Mouse (Mus musculus) lung, postnatal 0 days (tissue): ENCODE results near the gene Rab15. TPM values are rescaled to one million over a fixed set of nuclear protein-coding genes. Genes with fewer than 3 reads are reported as not detected.
"Not testable (repeated sequence)": the region's sequence is repeated elsewhere in the genome, so short reads cannot be mapped to it uniquely, and the experiment has no call there.

Experiments
- ATAC-seq: fragments of 200-750 bp; cut with Nextera tagmentation; 2 replicates; pipeline ENCODE4 v1.8.0; 2017; ENCODE audit warnings: moderate library complexity
- DNase-seq: peaks from one replicate; pipeline ENCODE4 v3.0.0-alpha.2; 2016; ENCODE audit warnings: low spot score
- H3K27ac ChIP-seq: fragments of 300-500 bp; sonication (generic); 2 replicates; pipeline ENCODE4 v1.5.1; 2014; ENCODE audit warnings: antibody characterized with exemption, mild to moderate bottlenecking, low read length, mixed read lengths
- H3K27me3 ChIP-seq: fragments of 300-500 bp; sonication (generic); replicated peaks from 2 replicates; pipeline ENCODE4 v1.6.1; 2014; ENCODE audit warnings: low read length, mixed read lengths; ENCODE audit not compliant: insufficient read depth
- H3K36me3 ChIP-seq: fragments of 300-500 bp; sonication (generic); 2 replicates; pipeline ENCODE4 v1.6.1; 2014; ENCODE audit warnings: low read length, mixed read lengths; ENCODE audit not compliant: insufficient read depth
- H3K4me1 ChIP-seq: fragments of 300-500 bp; sonication (generic); 2 replicates; pipeline ENCODE4 v1.6.1; 2014; ENCODE audit warnings: antibody characterized with exemption, low read depth, low read length, mixed read lengths; ENCODE audit not compliant: insufficient read depth
- H3K4me2 ChIP-seq: fragments of 300-500 bp; sonication (generic); replicated peaks from 2 replicates; pipeline ENCODE4 v1.6.1; 2014; ENCODE audit warnings: low read depth, mild to moderate bottlenecking, low read length, moderate library complexity, mixed read lengths
- H3K4me3 ChIP-seq: fragments of 300-500 bp; sonication (generic); 2 replicates; pipeline ENCODE4 v1.5.1; 2014; ENCODE audit warnings: low read depth, low read length
- H3K9ac ChIP-seq: fragments of 300-500 bp; sonication (generic); replicated peaks from 2 replicates; pipeline ENCODE4 v1.6.1; 2014; ENCODE audit warnings: low read depth, mild to moderate bottlenecking
- H3K9me3 ChIP-seq: fragments of 300-500 bp; sonication (generic); 2 replicates; pipeline ENCODE4 v1.6.1; 2016; ENCODE audit warnings: low read length, mixed read lengths
- CTCF ChIP-seq: IDR thresholded peaks from 2 replicates; pipeline ENCODE4 v1.5.1; 2016; ENCODE audit warnings: antibody characterized with exemption, mild to moderate bottlenecking
- EP300 ChIP-seq: IDR thresholded peaks from 2 replicates; pipeline ENCODE4 v1.6.1; 2016; ENCODE audit warnings: antibody characterized with exemption, mild to moderate bottlenecking, control low read depth
- WGBS: fragments of 180-500 bp; shearing (Covaris S2); extraction: QIAGEN DNeasy Blood & Tissue Kit; methylation state at CpG from one replicate; pipeline ENCODE4 v1.1.7; 2014; 5-methylcytosine and 5-hydroxymethylcytosine counted together
- polyA plus RNA-seq: library from polyadenylated mRNA; unstranded; fragments of >200 nt; fragmentation: Nextera tagmentation; extraction: Ambion mirVana; gene quantifications from 2 replicates; pipeline ENCODE4 v1.2.1, GENCODE M21; 2015

Gene Rab15
- polyA plus RNA-seq: 20.7 and 22.6 TPM in 2 replicates

DNA sequence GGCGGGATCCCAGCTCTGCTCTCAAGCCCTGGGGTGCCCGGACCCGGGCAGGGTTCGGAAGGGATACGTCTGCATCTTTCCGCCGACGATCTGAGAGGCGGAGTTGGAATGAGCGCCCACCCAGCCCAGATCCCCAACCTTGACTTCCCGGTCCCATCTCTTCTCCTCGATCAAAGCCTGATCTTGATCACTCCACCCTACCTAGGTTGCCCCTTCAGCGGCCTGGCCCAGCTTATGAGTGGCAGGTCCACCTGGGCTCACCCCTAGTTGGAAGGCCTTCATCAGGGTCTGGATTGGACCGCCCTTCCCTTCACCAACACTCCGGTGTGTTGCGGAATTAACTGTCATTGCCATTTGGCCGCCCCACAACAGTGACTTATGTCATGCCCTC lies at the start of gene Rab15:
Gene Rab15, minus strand, starts transcription at position 258 of the 391 bp plus-strand sequence.
- no peaks in the 10 kb centered on the region for H3K9me3 ChIP-seq
- 5% methylated on average over 15 of the region's 17 CpGs for WGBS
- 0 out of 2 replicates have a peak, but pooled peaks cover 8% of the 10 kb centered on the region for H3K27me3 ChIP-seq
- H3K4me1 ChIP-seq: peaks cover 15% of the 10 kb centered on the region; the same call in 1 of the 2 replicates
- no peak for TF ChIP-seq CTCF
- no peak for TF ChIP-seq EP300
- peak; percentile 21 for DNase-seq
- H3K9ac ChIP-seq: peak within 1 kb of the TSS; percentile 55
- H3K36me3 ChIP-seq: no peaks in the 10 kb centered on the region
- no peak for ATAC-seq
- peak within 1 kb of the TSS; percentile 54; the same call in 1 of the 2 replicates for H3K27ac ChIP-seq
- H3K4me2 ChIP-seq: peak within 1 kb of the TSS; percentile 98
- H3K4me3 ChIP-seq: peak within 1 kb of the TSS; percentile 66

DNA sequence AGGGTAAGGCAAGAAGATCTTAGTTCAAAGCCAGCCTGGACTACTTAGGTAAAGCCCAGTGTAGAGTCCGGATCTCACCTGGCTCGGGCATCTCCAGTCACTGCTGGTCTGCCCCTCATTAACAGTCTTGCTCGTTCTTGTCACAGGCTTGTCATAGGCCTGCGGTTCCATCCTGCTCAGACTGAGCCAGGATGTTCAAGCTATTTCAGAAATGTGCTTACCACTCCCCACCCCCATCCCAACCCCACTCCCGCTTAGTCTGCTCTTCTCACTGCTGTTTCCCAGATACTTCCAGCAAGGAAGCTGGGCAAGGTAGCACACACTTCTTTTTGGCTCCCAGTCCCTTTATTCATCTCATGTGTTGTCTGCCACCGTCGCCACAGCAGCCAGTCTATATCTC lies 46.9 kb upstream of the Rab15 start:
- Histone ChIP-seq H3K4me3 (no peak overlapping the region), H3K36me3 (no peaks in the 10 kb centered on the region), H3K4me2 (no peak overlapping the region), H3K27me3 (no peaks in the 10 kb centered on the region), H3K9me3 (no peaks in the 10 kb centered on the region), H3K27ac (no peak overlapping the region), H3K9ac (no peak overlapping the region), H3K4me1 (no peaks in the 10 kb centered on the region)
- ATAC-seq: no peak
- WGBS: 80% methylated on average over 7 of the region's 7 CpGs
- TF ChIP-seq EP300 (no peak), CTCF (no peak)
- no peak for DNase-seq

DNA sequence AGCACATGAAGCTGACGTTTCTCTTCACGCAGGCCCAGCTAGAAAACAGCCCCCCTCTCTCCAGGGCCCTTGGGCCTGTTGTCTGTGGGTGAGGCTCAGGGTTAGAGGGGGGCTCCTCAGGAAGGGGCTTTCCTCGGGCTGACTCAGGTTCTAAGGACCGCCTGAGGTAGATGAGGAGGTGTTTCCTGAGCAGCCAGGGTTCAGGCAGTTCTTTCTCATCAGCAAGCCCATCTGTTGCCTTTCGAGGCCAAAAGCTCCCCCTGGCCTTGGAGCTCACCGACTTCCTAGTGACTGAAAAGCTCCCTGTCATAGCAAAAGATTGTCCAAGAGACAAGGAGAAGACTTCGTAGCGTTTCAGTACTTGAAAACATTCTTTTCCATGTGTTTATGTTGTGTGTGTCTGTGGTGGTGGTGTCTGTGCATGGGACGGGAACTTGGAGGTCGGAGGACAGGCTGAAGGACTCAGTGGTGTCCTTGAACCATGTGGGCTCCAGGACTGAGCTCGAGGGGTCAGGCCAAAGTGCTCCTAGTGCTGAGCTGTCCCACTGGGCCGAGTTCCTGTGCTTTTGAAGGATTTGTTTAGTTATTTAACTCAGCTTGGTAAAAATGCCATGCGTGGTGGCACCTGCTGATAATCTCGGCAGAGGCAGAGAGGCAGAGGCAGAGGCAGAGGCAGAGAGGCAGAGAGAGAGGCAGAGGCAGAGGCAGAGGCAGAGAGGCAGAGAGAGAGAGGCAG lies 45.9 kb upstream of the Rab15 start:
- no peaks in the 10 kb centered on the region for H3K4me1 ChIP-seq
- H3K36me3 ChIP-seq: no peaks in the 10 kb centered on the region
- no peaks in the 10 kb centered on the region for H3K27me3 ChIP-seq
- no peak for TF ChIP-seq CTCF
- TF ChIP-seq EP300: no peak
- H3K4me2 ChIP-seq: no peak overlapping the region
- H3K27ac ChIP-seq: peak overlapping the region; percentile 79; the same call in 1 of the 2 replicates
- 63% methylated on average over 14 of the region's 14 CpGs for WGBS
- ATAC-seq (no peak), DNase-seq (no peak)
- no peak overlapping the region for H3K9ac ChIP-seq
- H3K4me3 ChIP-seq: no peak overlapping the region
- no peaks in the 10 kb centered on the region for H3K9me3 ChIP-seq

DNA sequence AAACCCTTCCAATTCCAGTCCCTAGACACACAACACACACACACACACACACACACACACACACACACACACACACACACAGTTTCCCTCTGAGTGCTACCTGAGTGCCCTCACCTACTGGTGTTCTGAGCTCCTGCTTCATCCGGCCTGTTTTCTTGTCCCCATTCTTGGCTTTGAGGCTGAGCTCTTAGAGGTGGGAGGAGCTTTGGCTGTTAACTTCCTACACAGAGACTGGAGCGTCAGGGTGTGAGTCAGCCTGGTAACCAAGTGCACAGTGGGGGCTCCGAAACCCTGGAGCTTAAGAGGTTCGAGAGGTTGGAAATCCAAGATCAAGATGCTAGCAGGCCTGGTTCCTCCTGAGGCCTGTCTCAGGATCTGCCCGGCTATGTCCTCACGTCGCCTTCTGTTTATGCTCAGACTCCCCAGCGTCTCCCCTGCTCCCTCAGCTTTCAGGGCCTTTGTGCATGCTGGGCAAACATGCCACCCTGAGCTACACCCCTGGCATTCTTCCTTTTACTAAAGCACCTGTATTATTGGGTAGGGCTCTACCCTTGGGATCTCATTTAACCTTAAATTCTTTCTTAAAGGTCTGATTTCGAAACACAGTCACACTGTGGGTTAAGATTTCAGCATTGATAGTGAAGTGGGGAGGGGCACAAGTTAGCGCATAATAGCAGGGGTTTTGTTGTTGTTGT lies 45.0 kb upstream of the Rab15 start:
- Histone ChIP-seq H3K4me3 (no peak overlapping the region), H3K27ac (peak overlapping the region; percentile 79), H3K27me3 (no peaks in the 10 kb centered on the region), H3K9me3 (no peaks in the 10 kb centered on the region), H3K9ac (no peak overlapping the region), H3K36me3 (no peaks in the 10 kb centered on the region), H3K4me2 (no peak overlapping the region), H3K4me1 (no peaks in the 10 kb centered on the region)
- DNase-seq (peak; percentile 91), ATAC-seq (peak; percentile 94)
- WGBS: 48% methylated on average over 10 of the region's 10 CpGs
- TF ChIP-seq EP300: peak; percentile 41; the same call in 1 of the 2 replicates
- TF ChIP-seq CTCF: 0 out of 2 replicates have a peak, but pooled peaks have one; percentile 4

DNA sequence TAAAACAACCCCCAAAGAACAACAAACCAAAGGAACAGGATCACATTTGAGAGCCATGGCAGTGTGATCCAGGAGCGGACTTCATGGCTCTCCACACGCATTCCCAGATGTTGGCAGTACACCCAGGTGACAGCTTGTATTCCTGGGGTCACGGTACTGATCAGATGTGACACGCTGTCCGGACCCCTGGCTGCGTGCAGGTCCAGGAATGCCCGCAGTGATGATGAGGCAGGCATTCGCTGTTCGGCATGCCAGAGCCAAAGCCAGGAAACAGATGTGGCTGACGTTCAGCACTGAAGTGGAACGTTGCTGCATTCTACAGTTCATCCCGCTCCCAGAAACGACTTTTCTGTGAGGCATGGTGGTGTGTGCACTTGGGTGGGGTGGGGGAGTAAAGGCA lies 42.6 kb upstream of the Rab15 start:
- H3K4me1 ChIP-seq: no peaks in the 10 kb centered on the region
- no peaks in the 10 kb centered on the region for H3K9me3 ChIP-seq
- H3K9ac ChIP-seq: no peak overlapping the region
- H3K4me3 ChIP-seq: no peak overlapping the region
- no peaks in the 10 kb centered on the region for H3K27me3 ChIP-seq
- no peak for TF ChIP-seq CTCF
- no peak for TF ChIP-seq EP300
- WGBS: 79% methylated on average over 13 of the region's 13 CpGs
- no peak overlapping the region for H3K4me2 ChIP-seq
- no peaks in the 10 kb centered on the region for H3K36me3 ChIP-seq
- DNase-seq (no peak), ATAC-seq (no peak)
- no peak overlapping the region for H3K27ac ChIP-seq

DNA sequence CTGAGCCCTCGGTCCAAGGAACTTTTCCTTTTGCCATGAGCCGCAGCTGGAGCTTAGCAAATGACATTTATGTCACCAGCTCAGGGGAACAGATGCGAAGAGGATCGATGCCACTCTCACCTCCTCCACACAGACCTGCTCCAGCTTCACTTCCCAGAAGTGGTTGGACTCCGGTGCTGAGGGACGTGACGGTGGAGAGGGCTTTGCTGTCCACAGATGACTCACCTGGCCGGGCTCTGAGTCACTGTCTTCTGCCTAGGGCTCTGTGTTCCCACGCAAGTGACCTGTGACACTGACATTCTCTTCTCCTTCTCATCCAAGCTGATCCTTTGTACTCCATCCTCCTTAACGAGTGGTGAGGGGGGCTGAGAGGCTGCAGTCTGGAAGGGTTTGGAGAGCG lies 40.9 kb upstream of the Rab15 start:
- H3K4me1 ChIP-seq: no peaks in the 10 kb centered on the region
- H3K4me3 ChIP-seq: no peak overlapping the region
- ATAC-seq (no peak), DNase-seq (no peak)
- no peak overlapping the region for H3K4me2 ChIP-seq
- TF ChIP-seq CTCF (no peak), EP300 (no peak)
- WGBS: 80% methylated on average over 11 of the region's 11 CpGs
- H3K9me3 ChIP-seq: no peaks in the 10 kb centered on the region
- no peak overlapping the region for H3K27ac ChIP-seq
- no peaks in the 10 kb centered on the region for H3K36me3 ChIP-seq
- no peaks in the 10 kb centered on the region for H3K27me3 ChIP-seq
- no peak overlapping the region for H3K9ac ChIP-seq

DNA sequence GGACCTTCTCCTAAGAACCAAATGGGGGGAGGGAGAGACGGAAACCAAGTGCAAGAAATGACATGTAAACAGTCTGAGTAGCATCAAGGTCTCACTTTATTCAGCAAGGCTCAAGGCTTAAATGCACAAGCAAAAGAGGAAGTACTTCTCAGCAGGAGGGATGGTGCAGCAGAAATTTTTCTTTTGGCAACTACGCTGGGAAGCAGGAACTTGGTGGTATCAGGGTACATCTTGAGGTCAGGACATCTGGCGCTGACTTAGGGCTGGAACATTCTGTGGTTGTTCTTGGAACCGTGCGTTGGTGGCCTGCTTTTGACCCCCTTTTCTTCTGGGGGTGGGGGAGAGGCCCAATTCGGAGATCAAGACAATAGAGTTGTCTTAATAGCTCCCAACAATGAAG lies 36.1 kb upstream of the Rab15 start:
- not testable (repeated sequence) for ATAC-seq, H3K9ac ChIP-seq, H3K4me3 ChIP-seq, H3K27ac ChIP-seq, H3K9me3 ChIP-seq, H3K4me1 ChIP-seq, H3K4me2 ChIP-seq, H3K36me3 ChIP-seq, DNase-seq, H3K27me3 ChIP-seq
- WGBS: 80% methylated on average over 6 of the region's 6 CpGs
